Mouse (Mus musculus) lung, postnatal 10 days (tissue): ENCODE data around the gene Mlh3.
"Not testable (repeated sequence)": the region's sequence is repeated elsewhere in the genome, so short reads cannot be mapped to it uniquely, and the experiment has no call there.

ENCODE experiments used
- DNase-seq: peaks from one replicate; pipeline ENCODE4 v3.0.0; 2021

Mlh3 gene

GRCm38 (mm10) chr12:85270319-85270718 is at the start of gene Mlh3:
Mlh3 (minus strand) TSS chr12:85270599.
- DNase-seq: peak; percentile 87

- no peak for DNase-seq
Measured at GRCm38 (mm10) chr12:85308651-85309050, 38.3 kb upstream of the Mlh3 start.

- peak; percentile 89 for DNase-seq
Measured at GRCm38 (mm10) chr12:85305247-85305892, 35.0 kb upstream of the Mlh3 start.

GRCm38 (mm10) chr12:85304725-85305124 is 34.3 kb upstream of the Mlh3 start:
- no peak for DNase-seq

- no peak for DNase-seq
Measured at GRCm38 (mm10) chr12:85303256-85303655, 32.9 kb upstream of the Mlh3 start.

- DNase-seq: no peak
Measured at GRCm38 (mm10) chr12:85298835-85299180, 28.4 kb upstream of the Mlh3 start.

- no peak for DNase-seq
Measured at GRCm38 (mm10) chr12:85298127-85298834, 27.9 kb upstream of the Mlh3 start.

- no peak for DNase-seq
Measured at GRCm38 (mm10) chr12:85297345-85297997, 27.1 kb upstream of the Mlh3 start.

- DNase-seq: no peak
Measured at GRCm38 (mm10) chr12:85296915-85297314, 26.5 kb upstream of the Mlh3 start.

- no peak for DNase-seq
Measured at GRCm38 (mm10) chr12:85295506-85295905, 25.1 kb upstream of the Mlh3 start.

GRCm38 (mm10) chr12:85292906-85293305 is 22.5 kb upstream of the Mlh3 start:
- no peak for DNase-seq

GRCm38 (mm10) chr12:85292288-85292687 is 21.9 kb upstream of the Mlh3 start:
- no peak for DNase-seq

- DNase-seq: no peak
Measured at GRCm38 (mm10) chr12:85291541-85291940, 21.1 kb upstream of the Mlh3 start.

- DNase-seq: no peak
Measured at GRCm38 (mm10) chr12:85290633-85291032, 20.2 kb upstream of the Mlh3 start.

GRCm38 (mm10) chr12:85289157-85290000 is 19.0 kb upstream of the Mlh3 start:
- DNase-seq: peak; percentile 68

- peak; percentile 95 for DNase-seq
Measured at GRCm38 (mm10) chr12:85288486-85289156, 18.2 kb upstream of the Mlh3 start, which contains the start of gene Zc2hc1c. Zc2hc1c (plus strand) TSS chr12:85288591.

- peak; percentile 51 for DNase-seq
Measured at GRCm38 (mm10) chr12:85287809-85288485, 17.5 kb upstream of the Mlh3 start, which contains the start of gene Acyp1. Acyp1 (minus strand) TSS chr12:85288438.

- peak; percentile 58 for DNase-seq
Measured at GRCm38 (mm10) chr12:85286941-85287340, 16.5 kb upstream of the Mlh3 start.

GRCm38 (mm10) chr12:85284996-85285395 is 14.6 kb upstream of the Mlh3 start:
- no peak for DNase-seq

- no peak for DNase-seq
Measured at GRCm38 (mm10) chr12:85284331-85284730, 13.9 kb upstream of the Mlh3 start.

GRCm38 (mm10) chr12:85281756-85282155 is 11.4 kb upstream of the Mlh3 start:
- DNase-seq: not testable (repeated sequence)
